Mouse (Mus musculus) embryo, embryonic 10.5 days (tissue): Measurements from ENCODE around the gene Hmox1.

Source experiments
- DNase-seq: peaks from one replicate; pipeline ENCODE4 v3.0.0-alpha.2; 2015; ENCODE audit warnings: low spot score

Hmox1 gene

GRCm38 (mm10) chr8:75088989-75089881, 4.2 kb upstream of the Hmox1 start:
- peak; percentile 90 for DNase-seq

DNA sequence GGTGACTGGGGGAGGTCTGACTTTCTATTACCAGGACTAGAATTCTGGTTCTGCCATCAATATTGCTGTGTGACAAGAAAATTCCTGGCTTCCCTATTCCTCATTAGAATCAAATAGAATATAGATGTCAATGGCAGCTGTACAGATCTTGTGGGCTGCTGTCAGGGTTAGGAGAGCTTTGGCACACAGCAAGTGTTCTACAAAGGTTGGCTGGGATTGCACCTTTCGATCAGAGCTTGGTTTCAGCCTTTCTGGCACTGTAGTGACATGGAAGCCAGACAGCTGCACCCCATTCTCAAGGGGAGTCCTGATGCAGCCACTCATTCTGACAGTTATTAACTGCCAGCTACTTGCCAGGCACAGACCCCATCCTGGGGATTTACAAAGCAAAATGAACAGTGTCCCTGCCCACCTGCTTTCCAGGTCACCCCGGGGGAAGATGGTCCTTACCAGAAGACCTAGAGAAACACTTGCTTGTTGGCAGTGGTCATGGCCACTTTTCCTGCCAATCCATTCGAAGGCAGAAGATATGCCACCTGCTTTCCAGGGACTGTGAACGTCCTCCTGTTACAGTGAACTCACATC, 2.5 kb upstream of the Hmox1 start:
- DNase-seq: no peak

DNA sequence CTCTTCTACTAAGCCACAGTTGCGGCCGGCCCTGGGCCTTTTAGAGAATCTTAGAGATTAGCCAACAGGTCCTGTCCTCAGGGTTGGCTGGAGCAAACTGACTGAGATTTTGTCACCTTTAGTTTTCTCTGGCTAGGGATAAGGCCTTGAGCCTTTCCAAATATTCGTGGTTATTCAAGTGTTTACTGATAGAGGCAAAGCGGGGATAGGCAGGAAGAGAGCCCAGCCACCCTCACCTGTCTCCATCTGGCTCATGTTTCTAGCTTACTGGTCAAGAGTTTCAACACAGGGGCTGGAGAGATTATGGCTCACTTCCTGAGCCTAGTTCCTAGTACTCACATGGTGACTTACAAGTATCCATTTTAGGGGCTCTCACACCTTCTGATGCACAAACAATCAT, 9.5 kb downstream of the Hmox1 start:
- DNase-seq: no peak

GRCm38 (mm10) chr8:75103376-75103878, 10.0 kb downstream of the Hmox1 start:
- no peak for DNase-seq

GRCm38 (mm10) chr8:75108527-75109235, 15.3 kb downstream of the Hmox1 start:
- DNase-seq: peak; percentile 86

GRCm38 (mm10) chr8:75109236-75109967, 16.0 kb downstream of the Hmox1 start, which contains the start of gene Mcm5:
TSS of gene Mcm5 (plus strand) at chr8:75109569.
- DNase-seq: peak; percentile 100

DNA sequence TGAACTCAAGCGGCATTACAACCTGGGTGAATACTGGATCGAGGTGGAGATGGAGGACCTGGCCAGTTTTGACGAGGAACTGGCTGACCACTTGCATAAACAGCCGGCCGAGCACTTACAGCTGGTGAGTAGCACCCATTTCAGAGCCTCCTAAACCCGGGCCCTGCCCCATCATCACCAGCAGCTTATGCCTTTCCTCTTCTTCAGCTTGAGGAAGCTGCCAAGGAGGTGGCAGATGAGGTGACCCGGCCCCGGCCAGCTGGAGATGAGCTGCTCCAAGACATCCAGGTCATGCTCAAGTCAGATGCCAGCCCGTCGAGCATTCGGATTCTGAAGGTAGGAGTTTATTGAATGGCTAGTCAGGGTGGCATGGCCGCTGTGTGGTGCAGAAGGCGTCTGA, 16.7 kb downstream of the Hmox1 start:
- DNase-seq: no peak

- no peak for DNase-seq
These were observed 25.1 kb downstream of the Hmox1 start for GRCm38 (mm10) chr8:75118505-75118904.

DNA sequence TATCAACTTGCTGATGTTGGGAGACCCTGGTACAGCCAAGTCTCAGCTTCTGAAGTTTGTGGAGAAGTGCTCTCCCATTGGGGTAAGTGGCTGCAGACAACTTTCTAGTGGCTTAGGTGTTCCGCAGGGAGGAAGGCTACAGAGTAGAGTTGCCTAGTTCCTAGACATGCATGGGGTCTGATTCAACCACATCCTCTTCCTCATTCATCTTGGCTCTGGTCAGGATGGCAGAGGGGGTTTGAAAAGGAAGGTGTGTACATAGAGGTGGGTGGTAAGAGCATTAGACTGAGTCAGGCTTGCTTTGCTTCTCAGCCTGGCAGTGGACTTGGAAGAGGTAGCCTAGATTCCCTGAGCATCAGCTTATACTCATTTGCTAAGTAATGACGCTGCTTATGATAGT, 25.9 kb downstream of the Hmox1 start:
- DNase-seq: no peak

DNA sequence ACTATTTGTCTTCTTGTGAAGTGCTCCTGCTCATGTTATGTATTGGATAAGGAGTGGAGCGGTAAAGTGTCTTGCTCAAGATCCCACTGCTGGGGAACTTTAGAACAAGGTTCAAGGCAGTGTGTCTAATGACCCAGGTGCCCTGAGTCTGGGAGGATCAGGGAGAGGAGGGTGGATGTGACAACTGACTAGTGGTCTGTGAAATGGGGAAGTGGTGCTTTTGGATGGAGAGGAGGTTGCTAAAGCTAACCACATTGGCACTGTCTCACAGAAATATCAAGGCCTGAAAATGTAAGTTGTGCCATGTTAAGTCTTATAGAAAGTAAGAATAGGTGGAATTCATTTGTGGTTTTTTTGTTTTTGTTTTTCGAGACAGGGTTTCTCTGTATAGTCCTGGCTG, 26.3 kb downstream of the Hmox1 start:
- DNase-seq: no peak

- DNase-seq: no peak
These were observed 34.0 kb downstream of the Hmox1 start for GRCm38 (mm10) chr8:75127406-75127805.

DNA sequence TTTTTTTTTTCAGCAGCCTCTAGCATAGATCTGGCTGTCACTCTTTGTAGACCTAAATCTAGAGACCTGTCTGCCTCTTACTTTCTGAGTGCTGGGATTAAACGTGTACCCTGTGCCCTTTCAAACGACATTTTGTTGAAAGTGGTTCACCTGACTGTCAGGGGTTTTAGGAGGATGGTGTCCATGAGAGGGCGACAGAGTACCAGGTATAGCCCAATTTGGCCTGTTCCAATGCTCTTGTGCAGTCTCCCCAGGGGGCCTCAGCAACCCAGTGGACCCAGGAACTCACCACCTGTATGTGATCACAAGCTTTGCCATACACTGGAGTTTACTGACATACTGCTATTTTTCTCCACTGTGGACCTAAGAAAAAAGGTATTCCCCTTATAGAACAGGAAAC, 39.1 kb downstream of the Hmox1 start:
- peak; percentile 57 for DNase-seq

- DNase-seq: no peak
These were observed 40.0 kb downstream of the Hmox1 start for GRCm38 (mm10) chr8:75133399-75133798.

DNA sequence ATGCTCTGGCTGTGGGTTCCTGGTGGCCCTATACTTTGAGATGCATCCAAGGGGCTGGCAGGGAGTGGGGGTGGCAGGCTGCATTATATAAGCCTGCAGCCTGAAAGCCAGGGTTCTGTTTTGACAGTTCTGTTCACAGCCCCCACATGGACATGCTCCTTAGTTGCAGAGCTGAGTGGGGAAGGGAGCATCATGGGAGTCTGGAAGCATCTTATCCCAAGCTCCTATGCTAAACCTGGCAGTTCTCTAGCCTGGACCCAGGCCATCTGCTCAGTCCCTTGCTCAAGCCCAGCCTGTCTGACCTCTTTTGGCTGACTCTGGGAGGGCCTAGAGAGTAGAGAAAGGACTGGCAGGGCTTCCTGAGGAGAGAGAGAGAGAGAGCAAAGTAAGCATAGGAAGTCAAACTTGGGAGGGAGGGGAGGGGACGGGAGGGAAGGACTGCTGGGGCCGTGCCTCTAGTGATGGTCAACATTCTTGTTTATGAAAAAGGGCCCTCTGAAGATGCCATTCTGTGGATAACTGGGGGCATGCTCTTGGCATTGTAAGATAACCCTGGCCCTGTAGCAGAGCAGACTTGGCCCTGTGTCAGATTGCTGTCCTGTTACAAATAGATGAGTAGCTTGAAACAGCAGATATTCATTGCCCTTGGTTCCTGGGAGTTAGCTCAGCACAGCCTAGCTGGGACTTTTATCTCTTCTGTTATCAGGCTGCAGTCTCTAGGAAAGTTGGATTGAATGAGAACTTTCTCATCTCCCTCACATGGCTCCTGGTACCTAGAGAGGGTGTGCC, 41.4 kb downstream of the Hmox1 start:
- DNase-seq: no peak

- DNase-seq: no peak
These were observed 42.3 kb downstream of the Hmox1 start for GRCm38 (mm10) chr8:75135756-75136155.

- no peak for DNase-seq
These were observed 42.8 kb downstream of the Hmox1 start for GRCm38 (mm10) chr8:75136256-75136655.

GRCm38 (mm10) chr8:75137536-75137935, 44.1 kb downstream of the Hmox1 start:
- DNase-seq: no peak
